Mouse (Mus musculus): ENCODE measurements at regions not wholly inside any gene's neighbourhood (a gene's known extent, or its start where the extent isn't known, plus 50 kb on each side); places are given as distances from the start of the nearest gene placed in this dataset.
"Not testable (repeated sequence)": the region's sequence is repeated elsewhere in the genome, so short reads cannot be mapped to it uniquely, and the experiment has no call there.

DNA sequence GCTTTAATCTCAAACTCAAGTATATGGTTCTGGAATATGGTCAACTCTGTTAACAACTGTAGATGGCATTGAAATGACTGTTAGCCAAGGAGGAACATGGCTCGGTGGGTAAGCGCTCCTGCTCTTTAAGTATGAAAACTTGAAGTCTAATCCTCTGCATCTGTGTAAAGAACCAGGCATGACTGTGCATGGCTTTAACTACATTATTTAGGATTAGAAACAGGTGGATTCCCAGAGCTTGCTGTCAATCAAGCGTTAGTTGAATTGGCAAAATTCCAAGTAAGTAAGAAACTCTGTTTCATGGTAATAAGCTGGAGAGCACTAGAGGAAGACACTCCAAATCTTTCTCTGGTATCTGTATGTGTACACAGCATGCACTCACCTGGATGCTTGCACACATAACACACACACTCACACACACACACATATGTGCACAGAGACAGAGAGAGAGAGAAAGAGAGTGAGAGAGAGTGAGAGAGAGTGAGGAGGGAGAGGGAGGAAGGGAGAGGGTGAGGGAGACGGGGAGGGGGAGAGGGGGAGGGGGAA, 993.9 kb upstream of the Pom121l12 start:
- DNase-seq (ENCODE audit: extremely low read depth, low read depth): no peak

DNA sequence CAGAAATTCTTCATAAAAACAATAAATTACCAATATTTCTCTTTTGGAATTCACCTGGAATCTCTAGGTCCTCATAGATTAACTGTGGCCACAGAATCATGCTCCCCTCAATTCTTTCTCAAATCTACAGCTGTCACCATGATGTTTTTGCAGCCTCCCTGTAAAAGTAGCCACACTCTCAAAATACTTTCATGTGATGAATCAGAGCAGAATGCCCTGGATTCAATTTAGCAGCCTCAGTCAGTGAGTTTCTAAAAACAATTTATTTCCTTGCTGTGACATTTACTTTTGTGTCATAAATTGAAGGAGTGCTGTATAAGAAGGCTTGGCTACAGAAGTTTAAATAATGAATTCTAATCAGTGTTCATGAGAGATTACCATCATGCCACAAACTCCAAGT, 1014.4 kb upstream of the Pom121l12 start:
- no peak for DNase-seq (ENCODE audit: extremely low read depth, low read depth)

DNA sequence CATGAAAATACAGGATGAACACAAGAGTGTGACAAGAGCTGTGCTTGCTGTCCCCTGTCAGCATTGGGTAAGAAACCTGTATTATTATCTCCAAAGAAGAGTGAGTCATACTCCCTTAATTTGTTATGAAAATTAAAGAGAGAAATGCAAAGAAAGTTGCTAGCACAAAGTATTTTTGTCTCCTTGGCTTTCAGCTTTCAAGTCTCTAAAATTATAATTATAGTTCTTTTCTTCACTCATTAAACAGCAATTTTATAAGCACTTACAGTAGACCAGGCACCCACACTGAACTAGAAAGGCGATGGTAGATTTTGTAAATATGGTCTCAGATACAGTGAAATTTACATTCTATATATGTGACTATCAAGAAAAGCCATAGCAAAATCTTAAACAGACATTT, 1043.8 kb upstream of the Pom121l12 start:
- DNase-seq (ENCODE audit: extremely low read depth, low read depth): no peak

DNA sequence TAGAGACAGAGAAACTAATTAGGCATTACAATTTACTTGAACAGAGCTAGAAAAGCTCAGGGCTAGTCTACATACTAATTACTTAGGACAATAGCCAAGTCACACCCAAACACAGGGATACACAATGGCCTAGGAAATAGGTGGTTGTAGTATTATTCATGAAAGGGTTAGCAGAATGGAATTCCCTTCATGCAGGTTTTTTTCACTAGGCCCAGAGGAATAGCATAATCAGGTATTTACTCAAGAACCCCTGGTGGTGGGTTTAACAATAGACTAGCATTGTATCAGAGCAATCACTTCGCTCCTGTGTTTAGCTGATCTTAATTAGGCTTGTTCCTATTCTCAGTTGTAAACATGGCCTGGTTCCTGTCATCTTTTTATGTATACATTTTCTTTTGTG, 1054.9 kb upstream of the Cobl start:
- not testable (repeated sequence) for DNase-seq (ENCODE audit: extremely low read depth, low read depth)

DNA sequence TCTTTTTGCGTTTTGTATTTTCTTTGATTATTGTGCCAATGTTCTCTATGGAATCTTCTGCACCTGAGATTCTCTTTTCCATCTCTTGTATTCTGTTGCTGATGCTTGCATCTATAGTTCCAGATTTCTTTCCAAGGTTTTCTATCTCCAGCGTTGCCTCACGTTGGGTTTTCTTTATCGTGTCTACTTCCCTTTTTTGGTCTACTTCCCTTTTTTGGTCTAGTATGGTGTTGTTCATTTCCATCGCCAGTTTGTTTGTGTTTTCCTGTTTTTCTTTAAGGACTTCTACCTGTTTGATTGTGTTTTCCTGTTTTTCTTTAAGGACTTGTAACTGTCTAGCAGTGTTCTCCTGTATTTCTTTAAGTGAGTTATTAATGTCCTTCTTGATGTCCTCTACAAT, 1046.2 kb upstream of the Cobl start:
- DNase-seq (ENCODE audit: extremely low read depth, low read depth): peak; percentile 24

DNA sequence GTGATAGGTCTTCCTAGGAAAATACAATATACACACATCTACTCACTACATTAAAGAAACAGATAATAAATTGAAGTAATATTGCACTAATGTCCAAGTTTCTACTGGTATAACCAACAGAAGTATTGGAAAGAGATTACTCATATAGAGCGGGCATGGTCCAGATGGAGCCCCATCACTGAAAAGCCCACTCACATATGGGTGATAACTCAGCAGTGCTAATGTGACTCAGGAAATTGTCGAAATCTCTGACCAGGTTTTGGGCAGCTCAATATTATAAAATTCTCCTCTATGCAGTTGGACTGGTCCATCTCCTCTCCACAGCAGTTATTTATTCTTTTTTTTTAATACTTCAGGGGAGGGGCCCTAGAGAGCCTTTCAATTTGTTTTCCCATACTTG, 1021.2 kb upstream of the Cobl start:
- no peak for DNase-seq (ENCODE audit: extremely low read depth, low read depth)

DNA sequence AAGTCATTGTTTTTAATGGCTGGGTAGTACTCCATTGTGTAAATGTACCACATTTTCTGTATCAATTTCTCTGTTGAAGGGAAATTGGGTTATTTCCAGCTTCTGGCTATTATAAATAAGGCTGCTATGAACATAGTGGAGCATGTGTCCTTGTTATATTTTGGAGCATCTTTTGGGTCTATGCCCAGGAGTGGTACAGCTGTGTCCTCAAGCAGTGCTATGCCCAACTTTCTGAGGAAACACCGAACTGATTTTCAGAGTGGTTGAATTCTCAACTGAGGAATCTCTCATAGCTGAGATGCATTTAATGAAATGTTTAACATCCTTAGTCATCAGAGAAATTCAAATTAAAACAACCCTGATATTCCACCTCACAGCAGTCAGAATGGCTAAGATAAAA, 986.8 kb upstream of the Cobl start:
- DNase-seq (ENCODE audit: extremely low read depth, low read depth): not testable (repeated sequence)

DNA sequence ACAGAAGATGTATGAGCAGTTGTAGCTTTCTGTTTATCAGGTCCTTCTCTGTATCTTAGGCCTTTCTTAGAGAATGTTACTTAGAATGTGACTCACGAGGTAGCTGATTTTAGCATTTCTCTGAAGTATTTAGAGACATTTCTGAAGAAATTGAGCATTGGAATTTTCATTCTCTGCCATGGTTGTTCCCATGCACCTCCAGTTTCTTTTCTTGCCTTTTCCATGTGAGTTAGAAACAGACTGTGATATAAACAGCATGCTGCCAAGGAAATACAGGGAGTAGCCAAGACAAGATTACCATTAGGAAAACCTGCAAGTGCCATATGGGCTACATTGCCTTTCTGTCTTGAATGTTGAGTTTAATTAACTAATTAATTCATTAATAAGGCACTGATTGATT, 971.7 kb upstream of the Cobl start:
- DNase-seq (ENCODE audit: extremely low read depth, low read depth): no peak

DNA sequence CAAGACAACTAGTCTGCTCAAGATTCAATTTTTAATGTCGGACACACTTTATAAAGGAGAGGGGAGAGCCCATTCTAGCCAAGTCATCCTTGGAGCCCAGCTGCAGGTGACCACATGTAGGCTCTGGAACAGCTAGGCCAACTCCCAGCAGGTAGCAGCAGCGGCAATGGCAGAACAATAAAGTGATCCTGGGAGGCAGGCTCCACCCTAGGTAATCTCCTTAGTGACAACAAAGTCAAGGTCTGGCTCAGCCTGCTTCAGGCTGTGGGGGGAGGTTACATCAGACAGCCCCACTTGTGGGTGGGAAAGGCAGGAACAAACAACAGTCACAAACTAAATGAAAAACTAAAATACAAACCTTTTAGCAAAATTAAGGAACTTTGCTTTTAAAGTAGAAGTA, 953.1 kb upstream of the Cobl start:
- not testable (repeated sequence) for DNase-seq (ENCODE audit: extremely low read depth, low read depth)

Measured in MEL-GATA-1-ER (cell line).